Mouse (Mus musculus) gastrocnemius, postnatal 14 days (tissue): ENCODE results near the gene Rnls. TPM values are rescaled to one million over a fixed set of nuclear protein-coding genes. Genes with fewer than 3 reads are reported as not detected.
A peak's percentile ranks its signal among the peaks of the same experiment; 100 is the strongest.

Experiments used
- DNase-seq: peaks from one replicate; pipeline ENCODE4 v3.0.0; 2021; ENCODE audit warnings: mixed read lengths
- intact Hi-C: fragments of 180-260 bp; cut with DNase I; formaldehyde crosslinking; loops from one replicate; pipeline ENCODE4 v1.15.1; 2025; ENCODE audit warnings: low total_unique reads
- total RNA-seq, 2 experiments: library from RNA; stranded (reverse); gene quantifications; 2 replicates each; pipeline ENCODE4 v1.2.3; 2021

The Rnls gene
- total RNA-seq, 2 experiments from 2014 or later, result 5.3 to 5.8 TPM

GRCm38 (mm10) chr19:33118898-33119297 lies 273.2 kb downstream of the Rnls start:
- intact Hi-C loops, result no loop called here
- DNase-seq, result no peak

- DNase-seq, result no peak
- intact Hi-C loops, result no loop called here
Observed at GRCm38 (mm10) chr19:33114631-33115295, 277.3 kb downstream of the Rnls start.

- DNase-seq, result no peak
- intact Hi-C loops, result no loop called here
Observed at GRCm38 (mm10) chr19:33113746-33114145, 278.3 kb downstream of the Rnls start.

- intact Hi-C loops, result no loop called here
- peak; percentile 36 for DNase-seq
Observed at GRCm38 (mm10) chr19:33110404-33110803, 281.7 kb downstream of the Rnls start.

GRCm38 (mm10) chr19:33109941-33110371 lies 282.1 kb downstream of the Rnls start:
- peak; percentile 19 for DNase-seq
- intact Hi-C loops, result no loop called here

- no peak for DNase-seq
- intact Hi-C loops, result no loop called here
Observed at GRCm38 (mm10) chr19:33109141-33109540, 283.0 kb downstream of the Rnls start.

- intact Hi-C loops, result no loop called here
- DNase-seq, result no peak
Observed at GRCm38 (mm10) chr19:33103851-33104250, 288.2 kb downstream of the Rnls start.

- intact Hi-C loops, result no loop called here
- DNase-seq, result no peak
Observed at GRCm38 (mm10) chr19:33102783-33103139, 289.3 kb downstream of the Rnls start.

GRCm38 (mm10) chr19:33102008-33102782 lies 289.9 kb downstream of the Rnls start:
- intact Hi-C loops, result no loop called here
- no peak for DNase-seq

GRCm38 (mm10) chr19:33101093-33102007 lies 290.7 kb downstream of the Rnls start:
- DNase-seq, result no peak
- intact Hi-C loops, result no loop called here

GRCm38 (mm10) chr19:33100598-33100997 lies 291.5 kb downstream of the Rnls start:
- intact Hi-C loops, result no loop called here
- DNase-seq, result no peak

GRCm38 (mm10) chr19:33100031-33100430 lies 292.1 kb downstream of the Rnls start:
- no peak for DNase-seq
- intact Hi-C loops, result no loop called here

- intact Hi-C loops, result no loop called here
Observed at GRCm38 (mm10) chr19:33099201-33099788, 292.8 kb downstream of the Rnls start.

GRCm38 (mm10) chr19:33097691-33098090 lies 294.4 kb downstream of the Rnls start:
- intact Hi-C loops, result no loop called here
- DNase-seq, result no peak

More at GRCm38 (mm10) chr19:33099201-33099788, 292.8 kb downstream of the Rnls start:
- no peak for DNase-seq

- intact Hi-C loops, result no loop called here
- DNase-seq, result no peak
Observed at GRCm38 (mm10) chr19:33096581-33096980, 295.5 kb downstream of the Rnls start.

- intact Hi-C loops, result no loop called here
- no peak for DNase-seq
Observed at GRCm38 (mm10) chr19:33092575-33092974, 299.5 kb downstream of the Rnls start.

- intact Hi-C loops, result no loop called here
Observed at GRCm38 (mm10) chr19:33091324-33091723, 300.8 kb downstream of the Rnls start.

GRCm38 (mm10) chr19:33088868-33089267 lies 303.2 kb downstream of the Rnls start:
- no peak for DNase-seq
- intact Hi-C loops, result no loop called here

More at GRCm38 (mm10) chr19:33091324-33091723, 300.8 kb downstream of the Rnls start:
- DNase-seq, result no peak

- no peak for DNase-seq
- intact Hi-C loops, result no loop called here
Observed at GRCm38 (mm10) chr19:33087961-33088360, 304.1 kb downstream of the Rnls start.
